Mouse (Mus musculus): ENCODE results near the gene Serpina12. TPM values are rescaled to one million over a fixed set of nuclear protein-coding genes. Genes with fewer than 3 reads are reported as not detected.

Serpina12 gene
- total RNA-seq (2021): not detected
- long read RNA-seq, experiment 1: 0 reads
- long read RNA-seq, experiment 2: 0 reads

DNA sequence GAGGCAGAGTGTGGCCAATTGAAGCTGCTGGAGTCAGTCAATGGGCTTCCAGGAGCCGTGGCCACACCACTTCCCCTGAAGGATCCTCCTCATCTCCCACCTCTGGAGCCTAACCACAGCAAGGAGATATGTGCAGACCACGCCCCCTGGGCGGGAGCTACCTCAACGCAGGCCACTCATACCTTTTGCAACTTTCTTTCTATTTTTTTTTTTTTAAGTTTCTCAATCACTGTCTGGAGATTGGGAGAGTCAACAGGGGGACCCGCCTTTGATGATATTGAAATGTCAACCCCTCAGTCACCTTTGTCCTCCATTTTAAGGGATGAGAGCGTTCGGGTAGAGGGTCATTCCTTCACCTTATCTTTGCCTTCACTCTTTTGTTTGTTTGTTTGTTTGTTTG, at the start of gene Serpina12:
Gene Serpina12, minus strand, starts transcription at position 101 of the 400 bp plus-strand sequence.
- Histone ChIP-seq H3K4me3 (no peak within 1 kb of the TSS), H3K27ac (no peak within 1 kb of the TSS)
- intact Hi-C loops (cut with DNase I): no loop called here
- TF ChIP-seq CTCF (IDR thresholded peaks at IDR 0.05): no peak
- DNase-seq: no peak

DNA sequence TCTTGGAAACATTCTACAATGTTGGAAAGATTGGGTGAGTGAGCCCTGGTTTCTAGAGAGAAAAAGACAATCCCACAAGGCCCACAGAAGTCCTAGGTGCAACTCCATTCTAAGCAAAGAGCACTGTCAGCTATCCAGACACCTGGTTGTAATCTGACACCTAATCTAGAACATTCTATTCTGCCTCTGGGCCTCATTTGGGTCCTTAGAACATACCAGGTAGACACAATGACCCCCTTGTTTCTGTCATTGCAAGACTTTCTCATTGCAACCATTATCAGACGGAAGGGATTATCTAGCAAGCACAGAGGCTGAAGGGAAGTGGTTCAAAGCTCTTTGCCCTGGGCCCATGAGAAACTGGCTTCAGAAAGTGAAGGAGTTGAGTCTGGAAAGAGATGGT, 47.1 kb upstream of the Serpina12 start:
- TF ChIP-seq CTCF (IDR thresholded peaks at IDR 0.05): no peak
- intact Hi-C loops (cut with DNase I): no loop called here
- no peak overlapping the region for H3K27ac ChIP-seq
- DNase-seq: no peak
- H3K4me3 ChIP-seq: no peak overlapping the region

- no peak overlapping the region for H3K27ac ChIP-seq
- DNase-seq: no peak
- TF ChIP-seq CTCF (IDR thresholded peaks at IDR 0.05): no peak
- intact Hi-C loops (cut with DNase I): no loop called here
- H3K4me3 ChIP-seq: no peak overlapping the region
These were observed 45.9 kb upstream of the Serpina12 start for GRCm38 (mm10) chr12:104090119-104090518.

DNA sequence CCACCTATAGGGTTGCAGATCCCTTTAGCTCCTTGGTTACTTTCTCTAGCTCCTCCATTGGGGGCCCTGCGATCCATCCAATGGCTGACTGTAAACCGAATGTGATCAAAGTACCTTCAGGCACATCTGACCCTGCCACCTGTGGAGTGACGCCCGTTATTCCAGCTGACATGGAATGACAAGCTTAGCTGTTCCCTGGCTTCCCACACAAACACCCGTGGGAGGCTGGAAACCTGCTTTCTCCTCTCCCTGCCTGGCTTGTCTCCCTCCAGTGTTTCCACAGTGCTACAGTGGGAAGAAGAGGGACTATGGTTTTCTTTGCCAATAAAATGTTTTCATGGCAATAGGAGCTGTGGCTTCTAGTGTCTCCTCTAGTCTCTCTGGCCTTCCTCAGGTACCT, 28.0 kb upstream of the Serpina12 start:
- no peak for TF ChIP-seq CTCF (IDR thresholded peaks at IDR 0.05)
- Histone ChIP-seq H3K4me3 (no peak overlapping the region), H3K27ac (no peak overlapping the region)
- DNase-seq: no peak
- intact Hi-C loops (cut with DNase I): no loop called here

DNA sequence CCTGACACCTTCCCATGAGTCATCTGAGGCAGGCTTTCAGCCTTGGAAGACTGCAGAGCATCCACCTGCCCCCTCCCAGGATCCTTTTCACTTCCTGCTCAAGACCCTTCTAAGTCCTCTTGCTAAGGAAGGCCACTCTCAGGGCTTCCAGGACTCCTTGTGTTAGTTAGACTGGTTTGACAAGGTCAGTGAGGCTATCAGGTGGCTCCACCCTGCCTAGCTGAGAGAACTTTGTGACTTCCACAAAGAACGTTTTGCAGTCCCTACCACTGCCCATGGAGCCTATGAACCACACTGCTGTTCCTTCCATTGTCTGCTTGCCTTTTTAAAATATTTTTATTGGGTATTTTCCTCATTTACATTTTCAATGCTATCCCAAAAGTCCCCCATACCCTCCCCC, 27.5 kb upstream of the Serpina12 start:
- intact Hi-C loops (cut with DNase I): no loop called here
- DNase-seq: no peak
- TF ChIP-seq CTCF (IDR thresholded peaks at IDR 0.05): no peak
- Histone ChIP-seq H3K4me3 (no peak overlapping the region), H3K27ac (no peak overlapping the region)

DNA sequence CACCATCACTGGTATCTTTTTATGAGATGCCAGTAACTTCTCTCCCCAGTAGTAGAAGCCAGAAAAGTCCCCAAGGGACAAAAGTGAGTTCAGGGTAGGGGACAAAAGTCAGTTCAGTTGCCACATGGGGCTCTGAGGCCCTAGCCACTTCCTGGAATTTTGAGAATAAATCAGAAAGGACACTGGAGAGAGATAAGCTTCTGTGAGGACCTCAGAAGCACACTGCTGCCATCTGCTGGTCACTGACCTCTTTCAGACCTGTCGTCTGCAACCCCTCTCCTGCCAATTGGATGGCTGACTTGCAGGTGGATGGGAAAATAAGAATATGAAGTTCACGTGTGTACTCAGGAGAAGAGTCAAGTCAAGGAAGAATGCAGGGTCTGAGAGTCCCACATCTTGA, 25.4 kb upstream of the Serpina12 start:
- peak; percentile 77 for DNase-seq
- intact Hi-C loops (cut with DNase I): loop anchor here (1.0 kb wide), 1 partner anchor 74 kb away; no protein-coding TSS in a partner anchor
- Histone ChIP-seq H3K27ac (no peak overlapping the region), H3K4me3 (no peak overlapping the region)
- peak; percentile 86 for TF ChIP-seq CTCF (IDR thresholded peaks at IDR 0.05)

DNA sequence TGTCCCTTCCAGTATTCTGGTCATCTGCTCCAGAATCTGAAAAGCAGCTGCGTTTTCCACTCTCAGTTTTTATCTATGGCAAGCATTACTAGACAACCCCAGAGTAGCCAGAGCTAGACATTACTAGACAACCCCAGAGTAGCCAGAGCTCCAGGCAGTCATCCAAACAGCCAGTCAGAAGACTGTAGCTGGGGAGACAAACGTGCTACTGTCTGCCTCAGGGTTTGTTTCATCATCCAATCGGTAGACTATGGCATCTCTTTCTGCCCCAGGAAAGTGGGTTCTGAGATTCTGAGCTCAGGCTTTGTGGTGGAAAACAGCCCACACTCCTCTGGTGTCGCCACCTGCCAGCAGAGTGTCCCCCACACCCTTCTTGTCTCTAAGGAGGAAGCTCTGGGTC, 23.3 kb upstream of the Serpina12 start:
- intact Hi-C loops (cut with DNase I): no loop called here
- TF ChIP-seq CTCF (IDR thresholded peaks at IDR 0.05): no peak
- H3K27ac ChIP-seq: peak overlapping the region; percentile 62
- DNase-seq: peak; percentile 56
- peak overlapping the region; percentile 67 for H3K4me3 ChIP-seq

- Histone ChIP-seq H3K4me3 (no peak overlapping the region), H3K27ac (no peak overlapping the region; the same call in 1 of the 2 replicates)
- TF ChIP-seq CTCF (IDR thresholded peaks at IDR 0.05): peak; percentile 72
- peak; percentile 52 for DNase-seq
- intact Hi-C loops (cut with DNase I): no loop called here
These were observed 22.0 kb upstream of the Serpina12 start for GRCm38 (mm10) chr12:104066241-104066640.

DNA sequence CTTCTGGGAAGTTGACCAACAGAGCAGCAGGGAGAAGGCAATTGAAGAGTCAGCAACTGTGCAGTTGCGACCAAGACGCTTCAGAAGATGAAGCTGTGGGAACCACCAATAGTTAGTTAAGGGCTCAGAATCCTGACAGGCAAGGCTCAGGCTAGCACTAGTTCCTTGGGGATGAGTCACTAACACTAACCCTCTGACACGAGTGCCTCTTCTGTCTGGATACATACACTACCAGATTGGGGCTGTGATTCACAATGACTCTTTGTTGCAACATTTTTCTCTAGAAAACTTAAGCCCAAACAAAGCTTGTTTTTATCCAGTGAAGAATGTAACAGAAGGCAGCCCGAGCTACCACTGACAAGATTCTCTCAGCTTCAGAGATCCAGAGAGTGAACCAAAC, 20.8 kb upstream of the Serpina12 start:
- H3K4me3 ChIP-seq: no peak overlapping the region
- no peak for TF ChIP-seq CTCF (IDR thresholded peaks at IDR 0.05)
- peak overlapping the region; percentile 24; the same call in 1 of the 2 replicates for H3K27ac ChIP-seq
- DNase-seq: no peak
- intact Hi-C loops (cut with DNase I): no loop called here

- Histone ChIP-seq H3K27ac (peak overlapping the region; percentile 12; the same call in 1 of the 2 replicates), H3K4me3 (no peak overlapping the region)
- no peak for DNase-seq
- TF ChIP-seq CTCF (IDR thresholded peaks at IDR 0.05): no peak
- intact Hi-C loops (cut with DNase I): no loop called here
These were observed 20.3 kb upstream of the Serpina12 start for GRCm38 (mm10) chr12:104064532-104064931.

- no peak for TF ChIP-seq CTCF (IDR thresholded peaks at IDR 0.05)
- DNase-seq: no peak
- H3K4me3 ChIP-seq: no peak overlapping the region
- intact Hi-C loops (cut with DNase I): no loop called here
- H3K27ac ChIP-seq: no peak overlapping the region
These were observed 17.6 kb upstream of the Serpina12 start for GRCm38 (mm10) chr12:104061862-104062261.

GRCm38 (mm10) chr12:104060126-104060525, 15.9 kb upstream of the Serpina12 start:
- TF ChIP-seq CTCF (IDR thresholded peaks at IDR 0.05): no peak

GRCm38 (mm10) chr12:104057531-104057930, 13.3 kb upstream of the Serpina12 start:
- H3K27ac ChIP-seq: no peak overlapping the region
- no peak overlapping the region for H3K4me3 ChIP-seq
- TF ChIP-seq CTCF (IDR thresholded peaks at IDR 0.05): no peak
- DNase-seq: no peak
- intact Hi-C loops (cut with DNase I): no loop called here

More at GRCm38 (mm10) chr12:104060126-104060525, 15.9 kb upstream of the Serpina12 start:
- no peak overlapping the region for H3K4me3 ChIP-seq
- intact Hi-C loops (cut with DNase I): no loop called here
- DNase-seq: no peak
- no peak overlapping the region for H3K27ac ChIP-seq

GRCm38 (mm10) chr12:104057050-104057449, 12.8 kb upstream of the Serpina12 start:
- intact Hi-C loops (cut with DNase I): no loop called here
- TF ChIP-seq CTCF (IDR thresholded peaks at IDR 0.05): no peak
- H3K27ac ChIP-seq: no peak overlapping the region
- H3K4me3 ChIP-seq: no peak overlapping the region
- DNase-seq: no peak

Measured in gastrocnemius, adult 2 months (tissue).